Mouse (Mus musculus) liver, embryonic 11.5 days (tissue): ENCODE results near the gene Zfp873. TPM values are rescaled to one million over a fixed set of nuclear protein-coding genes. Genes with fewer than 3 reads are reported as not detected.

ENCODE experiments used
- polyA plus RNA-seq: library from polyadenylated mRNA; unstranded; fragments of >200 nt; fragmentation: Nextera tagmentation; extraction: Ambion mirVana; gene quantifications from 2 replicates; pipeline ENCODE4 v1.2.1, GENCODE M21; 2014

Gene Zfp873
- polyA plus RNA-seq, 1 experiment from 2014 or later: 8.9 TPM

Other genes starting within 250 kb of the Zfp873 start
- gene Gm4767, start 235.9 kb upstream of the Zfp873 start, polyA plus RNA-seq: 2.2 and 2.9 TPM in 2 replicates
- gene Gm32687, start 184.2 kb upstream of the Zfp873 start, polyA plus RNA-seq: 5.1 and 6.1 TPM in 2 replicates
- 1.6 and 1.8 TPM in 2 replicates for gene Zfp781, start 117.6 kb upstream of the Zfp873 start, polyA plus RNA-seq
- 2.8 and 3.0 TPM in 2 replicates for gene BC024063, start 35.2 kb downstream of the Zfp873 start, polyA plus RNA-seq
- 3.6 and 4.1 TPM in 2 replicates for gene AU041133, start 79.9 kb downstream of the Zfp873 start, polyA plus RNA-seq
- 6.5 and 6.8 TPM in 2 replicates for gene Zfp938, start 193.2 kb downstream of the Zfp873 start, polyA plus RNA-seq